Comparison of ENCODE assay signal across 10 mouse cellular contexts in the genomic region with DNA sequence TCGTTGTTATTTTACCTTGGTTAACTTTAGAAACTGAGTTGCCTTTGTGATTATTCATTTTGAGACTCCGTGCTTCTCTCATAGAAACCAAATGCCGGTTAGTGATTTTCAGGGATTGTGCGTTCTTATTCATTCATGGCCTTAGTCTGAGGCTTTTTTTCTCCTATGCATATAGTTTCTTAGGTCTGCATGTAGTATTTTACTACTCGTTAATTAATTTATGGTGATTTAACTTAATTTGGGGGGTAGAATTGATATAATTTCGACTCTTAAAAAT. TPM values are rescaled to one million over a fixed set of nuclear protein-coding genes. Genes with fewer than 3 reads are reported as not detected.
A peak's percentile ranks its signal among the peaks of the same experiment; 100 is the strongest.
DNase-seq lines count a peak whose midpoint lies in the region; ATAC-seq and TF ChIP-seq lines count a peak whose summit lies in the region.
"Had no signal": no experiment of that assay in that cellular context is flagged by ENCODE, and none has a peak within 500 bp of the region (broad histone marks: within the 10 kb centered on the region; RNA-seq: fewer than 3 reads in every experiment).

No protein-coding gene starts in this region.

- no peak for TF ChIP-seq POLR2A in olfactory bulb, adult 2 months (IDR thresholded peaks at IDR 0.05; ENCODE audit: insufficient read depth, low read depth, low read length)
- no peak for TF ChIP-seq POLR2A in thymus, adult 2 months (IDR thresholded peaks at IDR 0.05; ENCODE audit: control insufficient read depth, extremely low read depth, insufficient read depth, low read length, poor library complexity)

- H3K36me3 ChIP-seq in lung, embryonic 14.5 days (ENCODE audit: insufficient read depth) = no peaks in the 10 kb centered on the region
- no peaks in the 10 kb centered on the region for H3K36me3 ChIP-seq in forebrain, embryonic 11.5 days (ENCODE audit: control insufficient read depth, insufficient read depth, low read length)
- no peaks in the 10 kb centered on the region for H3K36me3 ChIP-seq in limb, embryonic 11.5 days (ENCODE audit: control insufficient read depth, insufficient read depth, low read length)
- no peaks in the 10 kb centered on the region for H3K36me3 ChIP-seq in thymus, adult 2 months (ENCODE audit: control insufficient read depth, insufficient read depth, low read length)

- peak overlapping the region; percentile 62 for H3K4me3 ChIP-seq in lung, embryonic 14.5 days (ENCODE audit: low read depth, low read length)
- peak overlapping the region; percentile 75 for H3K4me3 ChIP-seq in forebrain, embryonic 11.5 days (ENCODE audit: low read depth, low read length)
- peak overlapping the region; percentile 43 for H3K4me3 ChIP-seq in limb, embryonic 11.5 days (ENCODE audit: low read depth, low read length)
- no peak overlapping the region for H3K4me3 ChIP-seq in olfactory bulb, adult 2 months (ENCODE audit: insufficient read depth, low read depth, low read length)
- no peak overlapping the region for H3K4me3 ChIP-seq in thymus, adult 2 months (ENCODE audit: control insufficient read depth, insufficient read depth, low read length)

- H3K27me3 ChIP-seq in lung, embryonic 14.5 days (ENCODE audit: insufficient read depth, low read length) = no peaks in the 10 kb centered on the region
- H3K27me3 ChIP-seq in forebrain, embryonic 11.5 days (ENCODE audit: control insufficient read depth, insufficient read depth, low read length) = no peaks in the 10 kb centered on the region
- H3K27me3 ChIP-seq in limb, embryonic 11.5 days (ENCODE audit: control insufficient read depth, insufficient read depth, low read length) = no peaks in the 10 kb centered on the region
- H3K27me3 ChIP-seq in thymus, adult 2 months (ENCODE audit: control insufficient read depth, insufficient read depth, low read length) = peaks cover 3% of the 10 kb centered on the region

- H3K4me1 ChIP-seq in lung, embryonic 14.5 days (ENCODE audit: insufficient read depth) = 0 out of 2 replicates have a peak, but pooled peaks cover 7% of the 10 kb centered on the region
- peaks cover 7% of the 10 kb centered on the region; the same call in 1 of the 2 replicates for H3K4me1 ChIP-seq in forebrain, embryonic 11.5 days (replicated peaks; ENCODE audit: control insufficient read depth, insufficient read depth, low read length)
- H3K4me1 ChIP-seq in limb, embryonic 11.5 days (ENCODE audit: control insufficient read depth, insufficient read depth, low read length) = no peaks in the 10 kb centered on the region
- H3K4me1 ChIP-seq in olfactory bulb, adult 2 months (ENCODE audit: control insufficient read depth, insufficient read depth, low read length) = no peaks in the 10 kb centered on the region; the same call in 1 of the 2 replicates
- H3K4me1 ChIP-seq in thymus, adult 2 months (replicated peaks; ENCODE audit: control insufficient read depth, insufficient read depth, low read length) = peaks cover 5% of the 10 kb centered on the region

- peak overlapping the region; percentile 100 for H3K27ac ChIP-seq in lung, embryonic 14.5 days (ENCODE audit: low read depth)
- H3K27ac ChIP-seq in forebrain, embryonic 11.5 days (ENCODE audit: low read depth, low read length) = peak overlapping the region; percentile 100; the same call in 1 of the 2 replicates
- H3K27ac ChIP-seq in limb, embryonic 11.5 days (replicated peaks; ENCODE audit: low read depth, low read length) = no peak overlapping the region
- 0 out of 2 replicates have a peak overlapping the region, but pooled peaks have one; percentile 100 for H3K27ac ChIP-seq in olfactory bulb, adult 2 months (ENCODE audit: insufficient read depth, low read depth, low read length)
- no peak overlapping the region for H3K27ac ChIP-seq in thymus, adult 2 months (ENCODE audit: control insufficient read depth, insufficient read depth, low read length)

- peak overlapping the region; percentile 68 for H3K4me2 ChIP-seq in lung, embryonic 14.5 days
- H3K4me2 ChIP-seq in forebrain, embryonic 11.5 days (ENCODE audit: low read depth, low read length, severe bottlenecking) = peak overlapping the region; percentile 67; the same call in 1 of the 2 replicates
- H3K4me2 ChIP-seq in limb, embryonic 11.5 days (ENCODE audit: low read depth, severe bottlenecking) = peak overlapping the region; percentile 65; the same call in 1 of the 2 replicates

- no peak for TF ChIP-seq CTCF in lung, embryonic 14.5 days (IDR thresholded peaks at IDR 0.05; ENCODE audit: low read depth)
- no peak for TF ChIP-seq CTCF in olfactory bulb, adult 2 months (IDR thresholded peaks at IDR 0.05; ENCODE audit: insufficient read depth, low read depth, low read length)
- no peak for TF ChIP-seq CTCF in thymus, adult 2 months (IDR thresholded peaks at IDR 0.05; ENCODE audit: borderline replicate concordance, control insufficient read depth, extremely low read depth, insufficient read depth, low read length, poor library complexity)

- no peaks in the 10 kb centered on the region for H3K9me3 ChIP-seq in lung, embryonic 14.5 days (ENCODE audit: low read depth, low read length)
- H3K9me3 ChIP-seq in forebrain, embryonic 11.5 days (ENCODE audit: control insufficient read depth, low read length) = no peaks in the 10 kb centered on the region
- no peaks in the 10 kb centered on the region for H3K9me3 ChIP-seq in limb, embryonic 11.5 days (ENCODE audit: control insufficient read depth, low read length)

- ATAC-seq in lung, embryonic 14.5 days (ENCODE audit: insufficient read depth) = no peak
- no peak for ATAC-seq in forebrain, embryonic 11.5 days (replicated peaks; ENCODE audit: low FRiP score)
- ATAC-seq in limb, embryonic 11.5 days (ENCODE audit: insufficient number of reproducible peaks, low FRiP score, low TSS enrichment, low read depth) = no peak

- H3K9ac ChIP-seq in lung, embryonic 14.5 days = peak overlapping the region; percentile 90
- H3K9ac ChIP-seq in forebrain, embryonic 11.5 days (ENCODE audit: low read length) = peak overlapping the region; percentile 96
- peak overlapping the region; percentile 92 for H3K9ac ChIP-seq in limb, embryonic 11.5 days (ENCODE audit: low read length)

- WGBS in lung, embryonic 14.5 days = 3% methylated on average over 6 of the region's 6 CpGs
- 2% methylated on average over 6 of the region's 6 CpGs for WGBS in forebrain, embryonic 11.5 days
- 6% methylated on average over 6 of the region's 6 CpGs for WGBS in limb, embryonic 11.5 days
- 2% methylated on average over 6 of the region's 6 CpGs for WGBS in olfactory bulb, adult 2 months
- 34% methylated on average over 6 of the region's 6 CpGs for WGBS in thymus, adult 2 months

- peak; percentile 35 for DNase-seq in lung, embryonic 14.5 days
- no peak for DNase-seq in lung, postnatal 25 days (ENCODE audit: low spot score)
- DNase-seq in forebrain, embryonic 11.5 days (ENCODE audit: low spot score) = no peak
- DNase-seq in limb, embryonic 11.5 days (ENCODE audit: low spot score) = no peak
- no peak for DNase-seq in thymus, adult 2 months
- no peak for DNase-seq in natural killer cell, adult 2 months (ENCODE audit: low spot score in 2 of 2)
- no peak for DNase-seq in adrenal gland, postnatal 25 days

RNA-seq across cellular contexts. Expression of a gene that starts 1.4 kb away (rescaled TPM):
- 26.4 and 28.7 TPM in 2 replicates for polyA plus RNA-seq in lung, embryonic 14.5 days (2014; fragmentation: Nextera tagmentation; extraction: Ambion mirVana)
- polyA plus RNA-seq in forebrain, embryonic 11.5 days (2014; fragmentation: Nextera tagmentation; extraction: Ambion mirVana) = 58.0 and 71.4 TPM in 2 replicates
- polyA plus RNA-seq in limb, embryonic 11.5 days (2014; fragmentation: Nextera tagmentation; extraction: Ambion mirVana) = 43.5 and 46.2 TPM in 2 replicates
- polyA plus RNA-seq in olfactory bulb, adult 2 months (2012; ENCODE audit: insufficient read depth, insufficient read length, low replicate concordance, missing spikeins) = not detected in 2 replicates
- 26.0 and 26.3 TPM in 2 replicates for polyA plus RNA-seq in thymus, adult 2 months (2012; rRNA removed)
- 16.8 and 17.7 TPM in 2 replicates for total RNA-seq in adrenal gland, postnatal 25 days (2021)

RNA-seq across cellular contexts. Expression of a gene that starts 49.6 kb away (rescaled TPM):
- not detected in 2 replicates for polyA plus RNA-seq in lung, embryonic 14.5 days (2014; fragmentation: Nextera tagmentation; extraction: Ambion mirVana)
- polyA plus RNA-seq in forebrain, embryonic 11.5 days (2014; fragmentation: Nextera tagmentation; extraction: Ambion mirVana) = not detected in 2 replicates
- not detected in 2 replicates for polyA plus RNA-seq in limb, embryonic 11.5 days (2014; fragmentation: Nextera tagmentation; extraction: Ambion mirVana)
- polyA plus RNA-seq in olfactory bulb, adult 2 months (2012; ENCODE audit: insufficient read depth, insufficient read length, low replicate concordance, missing spikeins) = not detected in 2 replicates
- polyA plus RNA-seq in thymus, adult 2 months (2012; rRNA removed) = not detected in 2 replicates
- total RNA-seq in adrenal gland, postnatal 25 days (2021) = not detected in 2 replicates
- total RNA-seq: adrenal gland, postnatal 4 days had no signal

RNA-seq across cellular contexts. Expression of a gene that starts 49.6 kb away (rescaled TPM):
- not detected in 2 replicates for polyA plus RNA-seq in lung, embryonic 14.5 days (2014; fragmentation: Nextera tagmentation; extraction: Ambion mirVana)
- polyA plus RNA-seq in forebrain, embryonic 11.5 days (2014; fragmentation: Nextera tagmentation; extraction: Ambion mirVana) = not detected in 2 replicates
- polyA plus RNA-seq in limb, embryonic 11.5 days (2014; fragmentation: Nextera tagmentation; extraction: Ambion mirVana) = not detected in 2 replicates
- polyA plus RNA-seq in olfactory bulb, adult 2 months (2012; ENCODE audit: insufficient read depth, insufficient read length, low replicate concordance, missing spikeins) = not detected in 2 replicates
- polyA plus RNA-seq in thymus, adult 2 months (2012; rRNA removed) = not detected in 2 replicates
- total RNA-seq in adrenal gland, postnatal 25 days (2021) = not detected in 2 replicates
- total RNA-seq: adrenal gland, postnatal 4 days; heart, postnatal 10 days had no signal

RNA-seq across cellular contexts. Expression of a gene that starts 55.4 kb away (rescaled TPM):
- 7.0 and 7.5 TPM in 2 replicates for polyA plus RNA-seq in lung, embryonic 14.5 days (2014; fragmentation: Nextera tagmentation; extraction: Ambion mirVana)
- polyA plus RNA-seq in forebrain, embryonic 11.5 days (2014; fragmentation: Nextera tagmentation; extraction: Ambion mirVana) = 0.19 TPM in 1 of 2 replicates, not detected in the other
- polyA plus RNA-seq in limb, embryonic 11.5 days (2014; fragmentation: Nextera tagmentation; extraction: Ambion mirVana) = 0.17 TPM in 1 of 2 replicates, not detected in the other
- polyA plus RNA-seq in olfactory bulb, adult 2 months (2012; ENCODE audit: insufficient read depth, insufficient read length, low replicate concordance, missing spikeins) = not detected in 2 replicates
- polyA plus RNA-seq in thymus, adult 2 months (2012; rRNA removed) = 3.0 and 4.1 TPM in 2 replicates
- not detected in 2 replicates for total RNA-seq in adrenal gland, postnatal 25 days (2021)

Comparison
In these comparisons a context has a peak if more than half of its experiments do, and no peak if none do; other contexts are left out.
1. H3K27ac ChIP-seq: peak in lung, embryonic 14.5 days (single experiment), forebrain, embryonic 11.5 days (single experiment) and olfactory bulb, adult 2 months (single experiment); none in limb, embryonic 11.5 days (single experiment) and thymus, adult 2 months (single experiment).
2. H3K4me3 ChIP-seq: peak in lung, embryonic 14.5 days (single experiment), forebrain, embryonic 11.5 days (single experiment) and limb, embryonic 11.5 days (single experiment); none in olfactory bulb, adult 2 months (single experiment) and thymus, adult 2 months (single experiment).
3. RNA of a gene that starts 1.4 kb away (polyA plus RNA-seq): 58.0 to 71.4 TPM in forebrain, embryonic 11.5 days, 43.5 to 46.2 TPM in limb, embryonic 11.5 days, 26.4 to 28.7 TPM in lung, embryonic 14.5 days and 26.0 to 26.3 TPM in thymus, adult 2 months; not detected in olfactory bulb, adult 2 months; every median in the first group is over 10 times any median in the second.
4. Peak in every context shown above with its lines, with median percentiles within 50 percentile points of each other: H3K4me2 ChIP-seq and H3K9ac ChIP-seq.